Mouse (Mus musculus): ENCODE measurements around the gene Myo1h.

The Myo1h gene

DNA sequence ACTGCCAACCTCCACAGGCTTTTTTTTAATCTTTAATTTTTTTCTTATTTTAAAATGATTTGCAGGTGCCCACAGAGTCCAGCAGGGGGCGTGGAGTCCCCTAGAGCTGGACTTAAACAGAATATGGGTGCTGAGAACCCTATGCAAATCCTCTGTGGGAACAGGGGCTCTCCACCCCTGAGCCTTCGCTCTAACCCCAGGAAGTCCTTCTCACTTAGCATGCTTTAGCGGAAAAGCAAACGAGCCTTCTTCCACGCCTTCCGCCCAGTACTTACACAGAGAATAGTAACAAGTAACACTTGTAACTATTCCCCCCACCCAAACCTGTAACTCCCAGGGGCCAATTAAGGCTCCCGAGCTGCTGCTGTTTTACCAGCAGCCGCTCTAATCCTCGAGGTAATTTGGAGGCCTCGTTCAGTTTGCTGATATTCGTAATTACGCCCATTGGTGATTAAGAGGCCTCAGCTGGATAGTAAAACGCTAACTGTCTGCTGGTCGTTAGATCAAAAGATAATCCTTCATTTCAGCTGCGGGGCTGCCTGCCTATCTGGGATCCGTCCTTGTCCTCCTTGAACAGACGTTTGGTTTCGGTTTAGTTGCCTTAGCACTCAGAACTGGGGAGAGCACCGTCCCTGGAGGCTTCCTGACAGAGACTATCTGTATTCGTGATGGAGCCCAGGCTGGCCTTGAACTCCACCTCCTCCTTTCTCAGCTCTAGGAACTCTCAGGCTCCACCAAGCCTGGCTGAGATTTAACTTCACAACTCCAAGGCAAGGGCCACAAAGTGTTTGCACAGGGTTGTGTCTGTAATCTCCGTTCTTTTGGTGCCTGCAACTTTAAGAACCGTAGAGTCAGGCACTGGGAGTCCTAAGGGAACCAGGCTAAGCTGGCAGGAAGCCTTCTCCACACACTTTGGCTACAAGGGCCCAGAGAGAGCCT is 8.0 kb downstream of the Myo1h start:
- DNase-seq (ENCODE audit: low spot score): no peak

DNA sequence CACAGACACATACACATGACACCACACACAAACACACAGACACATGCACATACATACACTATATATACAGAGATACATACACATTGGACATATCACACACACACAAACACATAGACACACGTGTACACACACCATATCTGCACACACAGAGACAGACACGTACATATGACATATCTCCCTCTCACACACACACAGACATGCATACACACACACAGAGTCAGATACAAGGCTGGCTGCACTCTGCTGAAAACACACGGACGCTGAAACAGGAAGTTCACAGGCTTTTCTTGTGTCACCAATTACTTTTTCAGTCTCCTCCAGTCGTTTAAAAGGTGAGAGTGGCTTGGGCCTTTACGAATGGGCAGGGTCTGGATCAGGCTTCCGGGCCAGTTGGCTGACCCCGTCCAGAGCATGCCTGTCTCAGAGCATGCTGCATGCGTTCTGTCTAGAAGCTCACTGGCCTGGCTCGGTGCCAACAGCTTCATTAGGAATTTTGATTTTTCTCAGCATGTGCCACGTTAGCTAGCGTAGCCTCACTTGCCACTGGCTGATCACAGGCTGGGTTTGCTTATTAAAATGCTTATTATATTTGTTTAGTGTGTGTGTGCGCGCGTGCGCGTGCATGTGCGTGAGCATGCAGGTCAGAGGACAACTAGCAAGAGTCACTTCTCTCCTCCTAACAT is 9.4 kb downstream of the Myo1h start:
- DNase-seq (ENCODE audit: low spot score): no peak

DNA sequence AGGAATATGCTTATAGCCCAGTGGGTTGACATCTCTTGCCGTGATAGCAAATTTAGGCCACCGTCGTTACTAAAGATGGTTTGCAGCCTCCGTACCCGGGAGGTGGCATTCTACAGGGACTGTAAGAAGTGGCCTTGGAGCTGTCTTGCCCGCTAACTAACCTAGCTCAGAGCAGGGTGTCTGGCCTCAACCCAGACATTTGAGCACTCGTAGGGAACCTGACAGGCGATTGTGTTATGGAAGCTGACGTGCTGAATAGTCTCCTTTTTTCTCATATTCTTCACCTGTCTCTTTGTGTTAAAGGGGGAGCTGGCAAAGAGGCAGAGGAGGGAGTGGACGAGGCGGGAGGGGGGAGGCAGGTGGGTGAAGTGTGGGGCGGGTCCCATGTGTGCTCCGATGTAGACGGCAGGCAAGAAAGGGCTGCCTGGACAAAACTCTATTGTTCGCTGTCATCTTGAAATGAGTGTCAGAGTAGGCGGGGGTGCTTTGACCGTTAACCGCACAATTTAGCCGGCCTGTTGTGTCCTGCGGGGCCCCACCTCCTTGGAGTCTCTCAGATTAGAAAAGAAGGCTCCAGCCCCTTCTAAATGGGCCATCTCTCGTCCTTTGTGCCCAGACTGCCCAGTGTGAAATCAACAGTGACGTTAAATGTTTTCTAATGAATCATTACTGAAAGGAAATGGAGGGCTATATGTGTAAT is 10.3 kb downstream of the Myo1h start:
- no peak for DNase-seq (ENCODE audit: low spot score)

DNA sequence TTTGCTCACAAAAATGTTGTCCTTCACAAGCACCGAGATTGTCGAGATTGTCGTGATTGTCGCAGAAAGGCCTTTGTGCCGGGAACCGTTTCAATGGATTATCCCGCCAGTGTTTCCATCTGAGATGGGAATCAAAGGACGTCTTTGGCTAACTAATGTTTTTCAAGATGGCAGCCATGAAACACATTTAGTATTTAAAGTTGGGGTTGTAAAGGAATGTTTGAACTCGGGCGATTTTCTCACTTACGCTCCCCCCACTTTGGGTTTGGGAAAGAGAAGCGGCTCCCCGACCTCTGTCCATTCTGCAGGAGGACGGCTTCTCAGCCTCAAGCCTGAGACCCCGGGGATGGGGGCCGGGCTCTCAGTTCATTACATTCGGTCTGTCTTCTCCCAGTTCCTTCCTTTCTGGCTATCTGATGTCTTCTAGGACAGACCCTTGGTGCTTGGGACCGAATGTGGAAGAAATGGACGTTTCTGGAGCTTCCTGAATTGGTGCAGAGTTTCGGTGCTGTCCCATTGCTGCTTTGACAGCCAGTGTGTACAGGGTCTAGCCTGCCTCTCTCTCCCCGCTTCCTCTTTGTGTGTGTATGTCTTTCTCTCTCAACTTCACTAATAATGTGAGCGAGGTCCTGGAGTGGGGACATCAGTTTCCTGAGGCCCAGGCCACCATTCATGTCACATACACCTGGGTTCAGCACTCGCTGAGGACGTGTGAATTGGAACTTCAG is 11.1 kb downstream of the Myo1h start:
- DNase-seq (ENCODE audit: low spot score): no peak

GRCm38 (mm10) chr5:114303166-114303565 is 14.2 kb downstream of the Myo1h start:
- no peak for DNase-seq (ENCODE audit: low spot score)

GRCm38 (mm10) chr5:114306496-114306895 is 17.5 kb downstream of the Myo1h start:
- no peak for DNase-seq (ENCODE audit: low spot score)

GRCm38 (mm10) chr5:114308765-114309679 is 20.1 kb downstream of the Myo1h start:
- DNase-seq (ENCODE audit: low spot score): no peak

GRCm38 (mm10) chr5:114309680-114310036 is 20.7 kb downstream of the Myo1h start:
- no peak for DNase-seq (ENCODE audit: low spot score)

DNA sequence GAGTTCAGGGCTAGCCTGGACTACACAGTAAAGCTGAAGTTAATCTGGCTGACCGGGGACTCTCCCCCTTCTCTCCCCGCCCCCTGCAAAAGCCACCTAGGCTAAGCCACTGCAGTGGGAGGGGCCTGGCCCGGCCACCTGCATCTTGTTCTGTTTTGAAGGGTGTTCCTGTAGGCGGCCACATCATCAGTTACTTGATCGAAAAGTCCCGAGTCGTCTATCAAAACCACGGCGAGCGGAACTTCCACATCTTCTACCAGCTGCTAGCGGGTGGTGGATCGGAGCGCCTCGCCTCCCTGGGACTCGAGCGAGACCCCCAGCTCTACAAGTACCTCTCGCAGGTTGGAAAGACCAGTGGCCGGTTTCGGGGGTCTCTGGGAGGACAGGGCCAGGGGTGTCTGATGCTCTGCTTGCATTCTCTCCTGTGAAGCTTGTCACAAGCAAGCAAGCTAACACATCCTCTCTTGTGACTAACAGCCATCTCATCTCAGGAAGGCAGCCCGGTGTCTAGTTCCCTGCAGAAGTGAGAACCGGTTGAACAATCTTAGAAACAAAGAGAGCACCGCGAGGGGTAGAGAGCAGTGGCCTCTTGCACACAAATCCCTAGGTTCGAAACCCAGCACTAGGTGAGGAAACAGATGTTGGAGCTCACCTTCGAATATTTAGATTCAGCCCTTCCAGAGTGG is 34.3 kb downstream of the Myo1h start:
- DNase-seq (ENCODE audit: low spot score): no peak

DNA sequence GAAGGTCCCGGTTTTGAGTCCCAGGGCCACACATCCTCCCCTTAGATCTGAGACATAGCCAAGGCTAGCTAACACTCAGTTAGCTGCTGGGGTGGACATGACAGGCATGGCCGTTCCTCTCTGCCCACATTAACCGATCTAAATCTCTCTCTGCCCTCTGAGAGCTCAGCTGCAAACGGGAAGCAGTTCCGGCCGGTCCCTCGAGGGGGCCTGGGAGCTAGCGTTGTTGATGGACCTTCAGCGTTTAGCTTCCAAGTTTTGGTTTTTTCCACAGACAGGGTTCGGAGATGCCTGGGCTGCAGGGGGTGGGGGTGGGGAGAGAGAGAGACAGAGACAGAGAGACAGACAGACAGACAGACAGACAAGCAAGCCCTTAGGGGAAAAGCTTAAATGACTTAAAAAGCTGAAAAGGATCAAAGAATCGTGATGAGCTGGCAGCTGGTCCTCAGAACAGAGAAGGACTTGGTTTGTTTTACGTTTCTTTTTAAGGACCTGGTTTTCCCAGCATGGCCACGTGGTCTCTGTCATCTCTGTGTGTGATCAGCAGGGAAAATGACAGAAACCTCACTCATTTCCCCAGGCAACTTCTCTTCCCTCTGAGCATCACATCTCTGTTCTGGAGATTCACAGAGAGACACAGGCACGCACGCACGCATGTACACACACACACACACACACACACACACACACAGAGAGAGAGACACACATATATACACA is 35.0 kb downstream of the Myo1h start:
- no peak for DNase-seq (ENCODE audit: low spot score)

DNA sequence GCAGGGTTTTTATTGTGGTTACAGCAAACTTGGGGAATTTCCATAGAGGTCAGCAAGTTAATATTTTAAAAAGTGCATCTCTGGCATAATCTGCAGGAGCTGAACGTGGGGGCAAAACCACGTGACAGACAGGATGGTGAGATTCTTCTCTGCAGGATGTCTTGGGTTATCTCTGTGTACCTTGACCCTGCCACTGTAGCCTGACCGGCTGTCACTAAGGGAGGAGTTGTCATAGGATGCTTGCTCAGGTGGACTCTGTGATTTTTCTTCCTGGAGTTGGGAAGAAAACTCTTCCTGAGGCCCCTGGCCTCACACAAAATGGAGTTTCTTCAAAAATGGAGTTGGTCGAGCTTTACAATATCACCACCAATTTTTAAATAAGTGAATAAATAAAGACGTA is 54.0 kb downstream of the Myo1h start:
- DNase-seq (ENCODE audit: low spot score): peak; percentile 85

- DNase-seq (ENCODE audit: low spot score): no peak
These were observed 54.6 kb downstream of the Myo1h start for GRCm38 (mm10) chr5:114343612-114344011.

DNA sequence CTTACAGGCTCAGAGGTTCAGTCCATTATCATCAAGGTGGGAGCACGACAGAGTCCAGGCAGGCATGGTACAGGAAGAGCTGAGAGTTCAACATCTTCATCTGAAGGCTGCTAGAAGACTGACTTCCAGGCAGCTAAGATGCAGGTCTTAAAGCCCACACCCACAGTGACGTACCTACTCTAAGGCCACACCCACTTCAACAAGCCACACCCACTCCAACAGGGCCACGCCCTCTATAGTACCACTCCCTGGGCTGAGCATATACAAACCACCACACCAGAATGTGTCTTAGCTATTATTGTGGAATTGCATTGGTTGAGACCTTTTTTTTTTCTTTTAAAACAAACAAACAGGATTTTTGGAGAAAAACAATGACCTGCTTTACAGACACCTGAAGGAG is 56.6 kb downstream of the Myo1h start:
- DNase-seq (ENCODE audit: low spot score): no peak

DNA sequence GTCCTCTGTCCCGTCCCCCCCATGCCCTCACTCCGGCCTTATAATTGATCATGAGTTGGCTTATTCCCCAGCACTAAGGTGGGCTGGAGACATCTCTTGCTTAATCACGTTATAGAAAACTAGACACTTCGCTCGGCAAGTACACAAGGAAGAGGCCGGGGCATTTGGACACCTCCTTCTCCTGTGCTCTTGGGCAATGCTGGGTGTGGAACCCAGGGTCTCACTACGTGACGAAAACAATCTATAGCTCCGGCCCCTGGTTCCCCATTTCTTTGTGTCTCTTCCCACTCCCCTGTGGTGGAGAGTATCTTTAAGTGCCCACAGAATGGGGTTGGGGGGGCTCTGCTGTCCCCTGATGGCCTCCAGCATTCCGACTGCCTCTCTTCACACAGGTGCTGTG is 58.0 kb downstream of the Myo1h start:
- DNase-seq (ENCODE audit: low spot score): no peak

DNA sequence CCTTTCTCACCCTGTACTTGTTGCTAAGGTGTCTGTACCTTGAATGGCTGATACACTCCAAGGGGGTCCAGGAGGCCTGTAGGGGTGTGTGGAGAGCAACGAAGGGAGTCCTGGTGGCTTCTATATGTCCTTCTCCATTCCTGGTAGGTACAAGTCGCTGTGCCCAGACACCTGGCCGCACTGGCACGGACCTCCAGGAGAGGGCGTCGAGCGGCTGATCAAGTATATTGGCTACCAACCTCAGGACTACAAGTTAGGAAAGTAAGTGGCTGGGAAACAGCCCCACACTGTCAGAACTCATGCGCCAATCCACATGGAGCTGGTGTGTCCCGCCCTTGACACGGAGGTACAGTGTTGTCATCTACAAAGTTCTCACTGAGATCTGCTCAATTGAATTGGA is 62.5 kb downstream of the Myo1h start:
- no peak for DNase-seq (ENCODE audit: low spot score)

DNA sequence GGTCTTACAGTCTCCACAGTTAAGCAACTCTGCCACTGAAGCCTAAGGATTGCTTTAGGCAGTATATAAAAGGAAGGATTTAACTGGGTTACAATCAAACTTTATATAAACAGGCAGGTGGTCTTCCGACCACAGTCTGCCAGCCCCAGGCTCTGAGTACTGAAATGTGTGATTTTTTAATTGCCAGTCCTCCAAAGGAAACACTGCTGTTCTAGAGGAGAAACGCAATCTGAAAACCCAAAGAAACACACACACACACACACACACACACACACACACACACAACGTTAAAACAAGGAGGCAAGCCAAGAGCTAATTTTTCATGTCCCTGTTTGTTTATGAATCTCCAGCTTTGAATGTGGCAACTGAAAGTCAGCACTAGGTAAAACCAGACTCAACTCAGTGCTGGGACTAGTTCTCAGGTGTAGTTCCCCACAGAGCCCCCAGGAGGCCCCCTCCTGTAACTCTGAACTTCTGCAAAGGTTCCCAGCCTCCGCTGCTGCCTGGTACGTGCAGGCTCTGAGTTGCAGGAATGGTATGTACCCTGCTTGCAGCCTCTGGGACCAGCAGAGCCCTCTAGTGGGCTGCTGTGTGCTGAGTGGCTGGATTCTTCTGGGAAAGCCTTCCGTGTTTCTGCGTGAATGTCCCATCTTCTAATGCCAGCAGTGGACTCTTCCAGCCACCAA is 67.4 kb downstream of the Myo1h start:
- DNase-seq (ENCODE audit: low spot score): peak; percentile 86

DNA sequence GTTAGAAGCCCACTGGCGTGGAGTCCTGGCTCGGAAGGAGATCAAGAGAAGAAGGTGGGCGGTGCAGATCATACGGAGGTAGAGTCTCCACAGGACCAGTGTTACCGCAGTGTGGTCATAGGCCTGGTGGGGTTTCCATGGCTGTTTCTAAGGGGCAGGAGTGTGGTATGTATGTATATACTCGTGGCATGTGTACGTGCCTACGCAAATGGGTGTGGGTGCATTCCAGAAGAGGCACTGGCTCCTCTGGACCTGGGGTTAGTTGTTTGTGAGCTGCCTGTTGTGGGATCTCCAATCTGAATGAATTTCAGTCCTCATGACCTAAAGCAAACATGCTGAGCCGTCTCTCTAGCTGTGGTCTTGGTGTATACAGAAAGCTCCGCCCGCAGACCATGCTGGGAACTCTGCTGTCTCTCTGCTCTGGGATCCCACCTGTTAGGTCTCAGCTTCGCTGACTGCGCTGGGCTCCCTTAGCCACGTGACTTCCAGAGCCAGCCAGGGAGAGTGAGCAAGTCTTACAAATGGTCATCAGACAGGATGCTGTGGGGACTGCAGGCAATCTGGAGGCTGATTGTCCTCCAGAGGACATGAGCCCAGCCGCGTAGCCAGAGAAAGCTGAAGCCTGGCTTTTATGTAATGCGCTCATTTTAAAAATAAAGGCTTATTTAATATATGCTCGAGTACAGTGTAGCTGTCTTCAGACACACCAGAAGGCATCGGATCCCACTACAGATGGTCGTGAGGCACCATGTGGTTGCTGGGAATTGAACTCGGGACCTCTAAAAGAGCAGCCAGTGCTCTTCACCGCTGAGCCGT is 68.2 kb downstream of the Myo1h start:
- DNase-seq (ENCODE audit: low spot score): peak; percentile 78

DNA sequence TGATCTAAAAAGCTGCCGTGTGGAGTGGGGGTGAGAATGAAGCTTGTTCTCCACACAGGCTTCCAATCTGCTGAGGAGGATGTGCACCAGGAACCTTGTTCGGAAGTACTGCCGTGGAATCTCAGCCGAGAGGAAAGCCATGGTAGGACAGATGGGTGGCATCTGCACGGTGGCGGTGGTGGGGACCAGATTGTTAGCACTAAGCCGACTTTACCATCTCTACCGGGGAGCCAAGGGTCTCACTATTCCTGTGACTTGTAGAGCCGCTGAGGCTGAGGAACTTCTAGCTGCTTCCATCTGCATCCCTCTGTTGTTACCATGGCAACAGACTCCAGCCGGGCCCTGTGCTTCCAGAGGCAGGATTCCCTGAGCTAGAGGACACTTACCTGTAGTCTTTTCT is 69.9 kb downstream of the Myo1h start:
- no peak for DNase-seq (ENCODE audit: low spot score)

Data from yolk sac, embryonic 10.5 days (tissue).